Mouse (Mus musculus) liver, postnatal 0 days (tissue): ENCODE measurements at regions not wholly inside any gene's neighbourhood (a gene's known extent, or its start where the extent isn't known, plus 50 kb on each side); places are given as distances from the start of the nearest gene placed in this dataset.

ENCODE experiments used
- ATAC-seq: fragments of 200-750 bp; cut with Nextera tagmentation; 2 replicates; pipeline ENCODE4 v1.8.0; 2017; ENCODE audit warnings: mild to moderate bottlenecking, moderate library complexity
- DNase-seq: peaks from one replicate; pipeline ENCODE4 v3.0.0-alpha.2; 2016
- H3K27ac ChIP-seq: fragments of 300-500 bp; sonication (generic); 2 replicates; pipeline ENCODE4 v1.5.1; 2014; ENCODE audit warnings: antibody characterized with exemption, moderate library complexity, mild to moderate bottlenecking, low read depth
- H3K27me3 ChIP-seq: fragments of 300-500 bp; sonication (generic); 2 replicates; pipeline ENCODE4 v1.6.1; 2014; ENCODE audit warnings: low read length, control low read depth, mixed read lengths; ENCODE audit not compliant: insufficient read depth
- H3K36me3 ChIP-seq: fragments of 300-500 bp; sonication (generic); replicated peaks from 2 replicates; pipeline ENCODE4 v1.6.1; 2014; ENCODE audit warnings: mild to moderate bottlenecking, control low read depth, low read length, moderate library complexity, mixed read lengths; ENCODE audit not compliant: insufficient read depth
- H3K4me1 ChIP-seq: fragments of 300-500 bp; sonication (generic); 2 replicates; pipeline ENCODE4 v1.6.1; 2014; ENCODE audit warnings: antibody characterized with exemption, mild to moderate bottlenecking, control low read depth; ENCODE audit not compliant: insufficient read depth
- H3K4me2 ChIP-seq: fragments of 300-500 bp; sonication (generic); 2 replicates; pipeline ENCODE4 v1.6.1; 2014; ENCODE audit warnings: low read depth, mild to moderate bottlenecking, low read length, moderate library complexity, mixed read lengths
- H3K4me3 ChIP-seq: fragments of 300-500 bp; sonication (generic); 2 replicates; pipeline ENCODE4 v1.5.1; 2014; ENCODE audit warnings: low read depth, low read length
- H3K9ac ChIP-seq: fragments of 300-500 bp; sonication (generic); replicated peaks from 2 replicates; pipeline ENCODE4 v1.6.1; 2014; ENCODE audit warnings: mild to moderate bottlenecking, moderate library complexity
- H3K9me3 ChIP-seq: fragments of 300-500 bp; sonication (generic); 2 replicates; pipeline ENCODE4 v1.6.1; 2016; ENCODE audit warnings: mild to moderate bottlenecking, control low read depth, low read length, mixed read lengths
- CTCF ChIP-seq: sonication (generic); IDR thresholded peaks from 2 replicates; pipeline ENCODE4 v1.5.1; 2016; ENCODE audit warnings: antibody characterized with exemption, low read depth
- EP300 ChIP-seq: IDR thresholded peaks from 2 replicates; pipeline ENCODE4 v1.6.1; 2016; ENCODE audit warnings: antibody characterized with exemption, low read depth, mild to moderate bottlenecking
- WGBS: fragments of 180-500 bp; shearing (Covaris S2); extraction: QIAGEN DNeasy Blood & Tissue Kit; methylation state at CpG from one replicate; pipeline ENCODE4 v1.1.7; 2014; ENCODE audit not compliant: insufficient replicate concordance; 5-methylcytosine and 5-hydroxymethylcytosine counted together

DNA sequence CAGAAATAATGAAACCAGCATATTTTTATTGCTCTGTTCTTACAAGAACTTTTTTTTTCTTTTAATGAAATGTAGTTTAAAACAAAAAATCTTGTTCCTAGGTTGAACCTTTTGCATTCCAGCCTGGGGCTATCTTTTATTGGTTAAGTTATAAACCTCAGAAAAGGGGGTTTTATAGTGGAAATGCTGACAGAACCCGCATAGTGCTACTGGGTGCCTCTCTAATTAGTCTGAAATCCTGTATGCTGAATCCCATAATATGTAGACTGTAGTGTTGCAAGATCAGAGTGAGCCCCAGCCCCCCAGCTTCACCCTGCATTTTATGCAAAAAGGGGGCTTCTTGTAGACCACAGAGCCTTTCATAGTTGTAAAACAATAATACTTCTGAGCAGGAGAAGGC lies 164.4 kb upstream of the Atp5g3 start:
- H3K27ac ChIP-seq: no peak overlapping the region
- TF ChIP-seq EP300: no peak
- no peak for TF ChIP-seq CTCF
- no peak overlapping the region for H3K4me3 ChIP-seq
- ATAC-seq (no peak), DNase-seq (no peak)
- H3K9ac ChIP-seq: no peak overlapping the region
- H3K27me3 ChIP-seq: peaks cover 5% of the 10 kb centered on the region; the same call in 1 of the 2 replicates
- H3K4me2 ChIP-seq: no peak overlapping the region
- no peaks in the 10 kb centered on the region for H3K36me3 ChIP-seq
- H3K9me3 ChIP-seq: no peaks in the 10 kb centered on the region
- H3K4me1 ChIP-seq: no peaks in the 10 kb centered on the region
- 80% methylated on average over 1 of the region's 1 CpGs for WGBS

DNA sequence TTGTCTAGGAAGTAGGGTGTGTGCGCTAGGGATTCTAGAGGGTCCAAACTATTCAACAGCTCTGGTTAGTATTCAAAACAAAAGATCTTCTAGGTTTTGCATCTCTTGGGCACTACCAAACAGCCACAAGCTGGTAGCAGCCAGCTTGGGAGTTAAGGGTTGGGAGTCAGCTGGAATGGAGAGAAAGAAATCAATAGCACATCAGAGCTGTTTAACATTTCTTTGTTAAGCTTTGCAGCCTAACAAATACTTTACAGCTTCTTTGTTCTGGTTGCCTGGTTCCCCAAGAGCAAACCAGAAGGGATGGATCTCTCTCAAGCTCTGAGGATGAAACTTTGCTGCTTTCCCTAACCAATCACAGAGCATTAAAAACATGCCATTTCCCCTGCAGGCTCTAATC lies 162.3 kb upstream of the Atp5g3 start:
- 92% methylated on average over 1 of the region's 1 CpGs for WGBS
- Histone ChIP-seq H3K4me2 (no peak overlapping the region), H3K4me1 (no peaks in the 10 kb centered on the region), H3K36me3 (no peaks in the 10 kb centered on the region), H3K4me3 (no peak overlapping the region), H3K9me3 (no peaks in the 10 kb centered on the region), H3K27ac (no peak overlapping the region), H3K9ac (no peak overlapping the region), H3K27me3 (peaks cover 5% of the 10 kb centered on the region; the same call in 1 of the 2 replicates)
- no peak for TF ChIP-seq CTCF
- no peak for TF ChIP-seq EP300
- DNase-seq: no peak
- ATAC-seq: no peak

DNA sequence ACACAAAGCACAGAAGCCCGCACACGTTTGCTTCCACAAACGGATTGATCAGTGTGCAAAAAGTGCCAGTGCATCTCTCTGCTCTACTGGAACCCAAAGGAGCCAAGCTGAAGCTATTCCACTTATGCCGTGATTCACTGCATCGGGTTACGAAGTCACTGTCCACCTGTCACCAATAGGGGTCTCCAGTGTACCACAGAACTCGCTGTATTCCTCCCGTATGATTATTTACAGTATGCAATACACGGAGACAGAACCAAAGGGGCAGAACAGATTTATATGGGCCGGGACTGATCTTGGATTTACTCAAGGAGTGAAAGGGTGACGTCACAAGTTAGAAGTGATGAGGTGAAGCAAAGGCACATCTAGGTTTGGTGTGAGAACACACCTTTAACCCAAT lies 155.5 kb upstream of the Atp5g3 start:
- no peaks in the 10 kb centered on the region for H3K36me3 ChIP-seq
- no peaks in the 10 kb centered on the region for H3K9me3 ChIP-seq
- H3K27me3 ChIP-seq: peaks cover 8% of the 10 kb centered on the region; the same call in 1 of the 2 replicates
- H3K27ac ChIP-seq: no peak overlapping the region
- no peak overlapping the region for H3K4me2 ChIP-seq
- no peak overlapping the region for H3K9ac ChIP-seq
- WGBS: 4% methylated on average over 11 of the region's 11 CpGs
- no peak for ATAC-seq
- H3K4me3 ChIP-seq: no peak overlapping the region
- DNase-seq: peak; percentile 57
- TF ChIP-seq EP300 (no peak), CTCF (peak; percentile 87)
- H3K4me1 ChIP-seq: no peaks in the 10 kb centered on the region

DNA sequence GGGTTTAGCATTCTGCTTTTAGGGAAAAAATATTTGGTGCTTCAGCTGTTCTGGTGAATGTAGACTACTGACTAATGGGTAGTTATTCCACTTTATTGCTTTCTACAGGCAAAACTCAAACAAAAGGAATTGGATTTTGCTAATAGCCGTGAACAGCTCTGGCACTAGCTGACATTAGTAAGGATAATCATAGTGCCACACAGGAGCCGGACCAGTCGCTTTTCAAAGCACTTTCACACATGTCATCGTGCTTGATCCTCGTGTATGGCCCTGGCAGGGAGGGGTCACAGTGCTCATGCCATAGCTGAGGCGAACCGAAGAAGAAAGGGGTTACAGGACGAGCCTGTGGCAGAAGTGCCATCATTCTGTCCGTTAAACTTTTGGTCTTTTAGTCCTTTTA lies 153.2 kb upstream of the Atp5g3 start:
- TF ChIP-seq EP300 (no peak), CTCF (no peak)
- DNase-seq: no peak
- H3K9ac ChIP-seq: no peak overlapping the region
- H3K27me3 ChIP-seq: peaks cover 4% of the 10 kb centered on the region; the same call in 1 of the 2 replicates
- no peak for ATAC-seq
- H3K36me3 ChIP-seq: no peaks in the 10 kb centered on the region
- no peak overlapping the region for H3K4me2 ChIP-seq
- H3K9me3 ChIP-seq: no peaks in the 10 kb centered on the region
- 70% methylated on average over 9 of the region's 9 CpGs for WGBS
- H3K4me3 ChIP-seq: no peak overlapping the region
- H3K27ac ChIP-seq: no peak overlapping the region
- H3K4me1 ChIP-seq: no peaks in the 10 kb centered on the region

DNA sequence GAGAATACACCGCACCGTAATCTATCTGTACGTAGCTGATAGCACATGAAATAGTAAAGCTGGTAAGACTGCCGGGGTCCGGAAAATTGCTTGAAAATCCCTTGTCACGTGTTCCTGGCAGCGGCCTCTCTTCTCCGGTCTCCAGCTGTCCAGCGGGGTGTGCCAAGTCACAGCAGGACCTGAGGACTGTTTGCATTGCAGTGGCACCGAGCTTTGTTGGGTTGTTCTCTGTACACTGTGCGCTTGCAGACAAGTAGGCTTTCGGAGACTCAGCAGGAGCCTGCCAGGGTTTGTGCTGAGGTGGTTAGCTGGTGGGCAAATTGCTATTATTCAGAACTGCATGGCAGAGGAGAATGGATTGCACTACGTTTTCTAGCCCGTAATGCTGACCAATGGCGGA lies 152.7 kb upstream of the Atp5g3 start:
- ATAC-seq: no peak
- Histone ChIP-seq H3K4me3 (no peak overlapping the region), H3K4me2 (no peak overlapping the region), H3K36me3 (no peaks in the 10 kb centered on the region), H3K4me1 (no peaks in the 10 kb centered on the region), H3K27me3 (peaks cover 4% of the 10 kb centered on the region; the same call in 1 of the 2 replicates), H3K27ac (no peak overlapping the region), H3K9me3 (no peaks in the 10 kb centered on the region), H3K9ac (no peak overlapping the region)
- no peak for TF ChIP-seq EP300
- no peak for TF ChIP-seq CTCF
- no peak for DNase-seq
- 81% methylated on average over 15 of the region's 15 CpGs for WGBS

DNA sequence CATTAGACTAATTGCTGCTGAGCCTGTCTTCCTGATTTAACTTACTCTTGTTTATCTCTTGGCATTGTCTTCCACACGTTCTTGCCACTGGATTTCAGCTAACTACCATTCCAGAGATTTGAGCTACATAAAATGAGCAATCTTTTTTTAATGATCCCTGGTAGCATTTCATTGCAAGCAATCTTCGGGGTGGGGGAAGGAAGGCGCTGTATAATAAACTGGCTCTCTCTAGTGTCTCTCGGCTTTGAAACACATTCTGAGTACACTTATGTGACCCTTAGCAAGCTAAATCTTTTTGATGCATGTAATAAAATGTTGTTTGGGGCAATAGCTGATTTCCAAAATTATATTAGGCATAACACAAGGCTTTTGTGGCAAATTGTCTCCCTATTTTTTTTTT lies 152.2 kb upstream of the Atp5g3 start:
- DNase-seq (no peak), ATAC-seq (no peak)
- H3K27ac ChIP-seq: no peak overlapping the region
- H3K9me3 ChIP-seq: no peaks in the 10 kb centered on the region
- TF ChIP-seq EP300 (no peak), CTCF (no peak)
- 72% methylated on average over 4 of the region's 4 CpGs for WGBS
- H3K36me3 ChIP-seq: no peaks in the 10 kb centered on the region
- no peak overlapping the region for H3K4me2 ChIP-seq
- H3K9ac ChIP-seq: no peak overlapping the region
- H3K4me1 ChIP-seq: no peaks in the 10 kb centered on the region
- H3K4me3 ChIP-seq: no peak overlapping the region
- peaks cover 4% of the 10 kb centered on the region; the same call in 1 of the 2 replicates for H3K27me3 ChIP-seq

DNA sequence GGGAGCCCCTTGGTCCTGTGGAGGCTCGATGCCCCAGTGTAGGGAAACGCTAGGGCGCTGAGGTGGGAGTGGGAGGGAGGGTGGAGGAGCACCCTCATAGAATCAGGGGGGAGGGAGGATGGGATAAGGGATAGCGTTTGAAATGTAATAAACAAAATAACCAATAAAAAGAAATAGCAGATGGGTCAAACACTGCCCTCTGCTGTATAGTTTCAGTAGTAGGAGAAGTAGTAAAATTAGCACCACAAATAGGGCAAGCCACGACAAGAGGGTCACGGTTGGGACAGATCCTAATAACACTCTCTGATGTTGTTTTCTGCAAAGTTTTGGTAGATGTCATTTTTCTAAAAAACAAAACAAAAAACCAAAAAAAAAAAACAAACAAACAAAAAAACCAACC lies 131.3 kb upstream of the Atp5g3 start:
- ATAC-seq (no peak), DNase-seq (no peak)
- WGBS: 65% methylated on average over 6 of the region's 6 CpGs

More for the DNA sequence above, 131.3 kb upstream of the Atp5g3 start:
- Histone ChIP-seq H3K4me2 (no peak overlapping the region), H3K4me3 (no peak overlapping the region), H3K9me3 (no peaks in the 10 kb centered on the region), H3K36me3 (no peaks in the 10 kb centered on the region), H3K9ac (no peak overlapping the region), H3K27me3 (no peaks in the 10 kb centered on the region), H3K4me1 (no peaks in the 10 kb centered on the region), H3K27ac (no peak overlapping the region)
- TF ChIP-seq EP300 (no peak), CTCF (0 out of 2 replicates have a peak, but pooled peaks have one; percentile 5)
